Mouse (Mus musculus): ENCODE results near the gene 4931406P16Rik.
A peak's percentile ranks its signal among the peaks of the same experiment; 100 is the strongest.
"Not testable (repeated sequence)": the region's sequence is repeated elsewhere in the genome, so short reads cannot be mapped to it uniquely, and the experiment has no call there.

Gene 4931406P16Rik

DNA sequence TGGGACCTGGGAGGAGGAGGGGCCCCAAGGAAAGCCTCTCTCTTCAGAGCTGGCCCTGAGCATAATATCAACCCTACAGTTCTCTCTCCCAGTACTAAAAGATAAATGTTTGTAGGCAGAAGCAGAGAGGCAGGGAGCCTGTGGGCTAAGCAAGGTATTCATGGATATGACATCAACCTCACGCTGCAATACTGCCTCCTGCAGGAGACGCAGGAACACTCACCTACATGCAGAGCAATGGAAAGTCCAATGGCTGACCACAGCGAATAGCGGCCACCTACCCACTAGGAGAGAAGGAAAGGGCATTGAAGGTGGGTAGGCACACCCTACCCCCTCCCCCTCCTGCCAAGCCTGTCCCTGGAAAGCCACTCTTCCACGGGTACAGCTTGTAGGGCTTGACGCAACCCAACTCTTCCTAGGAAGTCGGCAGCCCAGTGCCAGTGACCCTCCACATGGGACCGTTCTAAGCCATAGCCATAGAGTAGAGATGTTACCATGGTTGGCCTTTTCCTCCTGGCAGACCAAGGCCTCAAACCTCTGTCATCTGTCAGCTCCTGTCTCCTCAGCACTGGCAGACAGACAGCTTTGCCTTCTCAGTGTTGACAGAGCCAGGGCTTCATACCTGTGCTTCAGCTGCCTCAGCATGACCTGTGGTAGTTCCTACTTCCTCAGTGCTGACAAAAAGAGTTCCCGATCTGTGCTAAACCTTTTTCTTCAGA lies 105.2 kb downstream of the 4931406P16Rik start:
- DNase-seq (ENCODE audit: low spot score) = no peak

DNA sequence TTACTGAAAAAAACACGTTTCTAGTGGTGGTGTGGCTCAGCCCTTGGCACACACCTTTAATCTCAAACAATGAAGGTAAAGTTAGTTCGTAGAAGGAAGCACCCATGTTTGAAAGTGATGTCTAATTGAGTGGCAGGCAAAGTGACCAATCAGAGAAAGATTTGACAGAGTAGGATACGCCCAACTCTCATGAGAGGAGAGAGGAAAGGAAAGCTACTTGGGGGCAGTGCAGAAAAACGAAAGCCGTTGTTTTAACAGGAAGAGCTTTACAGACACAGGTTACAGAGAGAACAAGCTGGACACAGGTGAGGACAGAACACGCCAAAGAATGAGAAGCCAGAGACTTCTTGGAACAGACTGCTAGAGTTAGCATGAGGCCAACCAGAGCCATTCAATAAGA lies 107.0 kb downstream of the 4931406P16Rik start:
- no peak for DNase-seq (ENCODE audit: low spot score)

- not testable (repeated sequence) for DNase-seq (ENCODE audit: low spot score)
These were observed 111.2 kb downstream of the 4931406P16Rik start for GRCm38 (mm10) chr7:34202147-34202546.

- DNase-seq (ENCODE audit: low spot score) = no peak
These were observed 112.5 kb downstream of the 4931406P16Rik start for GRCm38 (mm10) chr7:34200829-34201228.

DNA sequence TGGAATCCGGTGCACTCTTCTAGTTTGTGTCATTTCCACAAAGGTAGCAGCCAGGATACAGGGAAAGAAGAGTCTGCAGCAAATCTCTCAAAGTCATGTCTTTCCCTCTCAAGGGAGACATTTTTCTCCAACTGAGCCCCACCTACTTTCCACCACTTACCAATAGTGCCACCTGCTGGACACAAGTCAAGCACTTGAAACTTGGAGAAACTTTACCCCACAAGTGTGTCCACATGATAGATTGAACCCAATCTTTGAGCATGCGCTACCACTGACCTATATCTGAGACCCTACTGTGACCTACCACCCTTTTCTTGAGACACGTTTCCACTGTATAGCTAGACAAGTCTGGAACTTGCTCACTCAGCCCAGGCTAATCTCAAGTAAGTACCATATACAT lies 115.0 kb downstream of the 4931406P16Rik start:
- no peak for DNase-seq (ENCODE audit: low spot score)

- DNase-seq (ENCODE audit: low spot score) = peak; percentile 81
These were observed 116.9 kb downstream of the 4931406P16Rik start, which contains the start of gene Pdcd2l for GRCm38 (mm10) chr7:34196132-34197128. Gene Pdcd2l, minus strand, starts transcription at chr7:34196661.

DNA sequence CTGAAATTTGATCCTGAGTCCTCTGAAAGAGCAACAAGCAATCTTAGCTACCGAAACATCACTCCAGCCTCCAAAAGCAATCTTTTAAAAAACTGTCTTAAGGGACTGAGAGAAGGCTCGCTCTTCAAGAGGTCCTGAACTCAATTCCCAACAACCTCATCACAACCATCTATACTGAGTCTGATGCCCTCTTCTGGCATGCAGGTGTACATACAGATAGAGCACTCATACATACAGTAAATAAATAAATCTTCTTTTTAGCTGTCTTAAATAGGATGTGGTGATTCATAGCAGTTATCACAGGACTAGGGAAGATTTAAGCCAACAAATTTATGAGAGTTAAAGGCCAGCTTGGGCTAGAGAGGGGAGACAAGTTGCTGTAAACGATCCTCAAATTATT lies 117.7 kb downstream of the 4931406P16Rik start:
- DNase-seq (ENCODE audit: low spot score) = no peak

- no peak for DNase-seq (ENCODE audit: low spot score)
These were observed 120.5 kb downstream of the 4931406P16Rik start for GRCm38 (mm10) chr7:34192825-34193224.

DNA sequence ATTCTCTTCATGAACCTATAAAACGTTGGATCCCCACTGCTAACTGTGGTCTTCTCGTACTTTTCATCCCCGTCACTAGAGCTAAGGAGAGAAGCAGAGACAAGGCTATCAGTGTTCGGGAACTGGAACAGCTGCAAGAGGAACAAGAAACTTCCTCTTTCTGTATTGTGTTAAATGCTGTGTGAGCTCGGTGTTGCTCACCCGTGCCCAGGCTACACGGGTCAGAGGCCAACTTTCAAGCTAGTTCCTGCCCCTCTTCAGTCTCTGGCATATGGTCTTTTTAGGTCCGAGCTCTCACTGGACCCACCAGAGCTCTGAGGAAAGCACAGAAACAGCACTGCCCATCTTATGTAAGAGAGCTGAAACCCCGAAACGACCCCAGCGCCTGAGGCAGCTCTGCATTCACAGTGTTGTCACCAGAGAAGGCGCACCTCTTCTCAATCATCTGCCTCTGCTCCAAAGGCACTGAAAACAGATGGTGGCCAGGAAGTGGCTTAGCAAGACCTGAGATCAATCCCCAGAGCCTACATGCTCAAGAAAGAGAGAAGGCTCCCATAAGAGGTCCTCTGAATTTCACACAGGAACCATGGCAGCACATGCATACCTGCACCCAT lies 123.9 kb downstream of the 4931406P16Rik start:
- DNase-seq (ENCODE audit: low spot score) = no peak

All from left cerebral cortex, adult 11 months (tissue).